Mouse (Mus musculus) gastrocnemius, postnatal 14 days (tissue): Measurements from ENCODE around the gene Hist1h1d. TPM values are rescaled to one million over a fixed set of nuclear protein-coding genes. Genes with fewer than 3 reads are reported as not detected.
"Not testable (repeated sequence)": the region's sequence is repeated elsewhere in the genome, so short reads cannot be mapped to it uniquely, and the experiment has no call there.

Experiments
- DNase-seq: peaks from one replicate; pipeline ENCODE4 v3.0.0; 2021; ENCODE audit warnings: mixed read lengths
- intact Hi-C: fragments of 180-260 bp; cut with DNase I; formaldehyde crosslinking; loops from one replicate; pipeline ENCODE4 v1.15.1; 2025; ENCODE audit warnings: low total_unique reads
- total RNA-seq, 2 experiments: library from RNA; stranded (reverse); gene quantifications; 2 replicates each; pipeline ENCODE4 v1.2.3; 2021

The Hist1h1d gene
- total RNA-seq, 2 experiments from 2014 or later, result 8.2 to 9.3 TPM

- DNase-seq, result peak; percentile 87
- intact Hi-C loops, result no loop called here
Measured at GRCm38 (mm10) chr13:23581408-23582218, 28.6 kb downstream of the Hist1h1d start, which contains the start of gene Hist1h4d. TSS of gene Hist1h4d (plus strand) at chr13:23581598.

GRCm38 (mm10) chr13:23582219-23583056 is 29.4 kb downstream of the Hist1h1d start:
- intact Hi-C loops, result no loop called here
- no peak for DNase-seq

GRCm38 (mm10) chr13:23583387-23584068 is 30.5 kb downstream of the Hist1h1d start:
- DNase-seq, result no peak
- intact Hi-C loops, result no loop called here

GRCm38 (mm10) chr13:23584331-23584730 is 31.3 kb downstream of the Hist1h1d start:
- intact Hi-C loops, result no loop called here
- DNase-seq, result no peak

- peak; percentile 71 for DNase-seq
- intact Hi-C loops, result no loop called here
Measured at GRCm38 (mm10) chr13:23585029-23585441, 32.0 kb downstream of the Hist1h1d start.

- intact Hi-C loops, result not testable (repeated sequence)
- peak; percentile 46 for DNase-seq
Measured at GRCm38 (mm10) chr13:23585442-23586098, 32.5 kb downstream of the Hist1h1d start.

GRCm38 (mm10) chr13:23586099-23586939 is 33.3 kb downstream of the Hist1h1d start:
- intact Hi-C loops, result no loop called here
- no peak for DNase-seq

GRCm38 (mm10) chr13:23586940-23587225 is 33.8 kb downstream of the Hist1h1d start:
- no peak for DNase-seq
- intact Hi-C loops, result no loop called here

- intact Hi-C loops, result loop anchor here (10.0 kb wide), 1 partner anchor 166 kb away; the partner anchor contains the start of gene Abt1
- DNase-seq, result no peak
Measured at GRCm38 (mm10) chr13:23591206-23591605, 38.1 kb downstream of the Hist1h1d start.

GRCm38 (mm10) chr13:23591886-23592285 is 38.8 kb downstream of the Hist1h1d start:
- intact Hi-C loops, result loop anchor here (10.0 kb wide), 1 partner anchor 167 kb away; the partner anchor contains the start of gene Abt1
- not testable (repeated sequence) for DNase-seq

- intact Hi-C loops, result loop anchor here (10.0 kb wide), 1 partner anchor 168 kb away; the partner anchor contains the start of gene Abt1
Measured at GRCm38 (mm10) chr13:23592614-23593013, 39.6 kb downstream of the Hist1h1d start.

GRCm38 (mm10) chr13:23593051-23593770 is 40.1 kb downstream of the Hist1h1d start:
- no peak for DNase-seq
- intact Hi-C loops, result loop anchor here (10.0 kb wide), 1 partner anchor 168 kb away; the partner anchor contains the start of gene Abt1

More at GRCm38 (mm10) chr13:23592614-23593013, 39.6 kb downstream of the Hist1h1d start:
- DNase-seq, result no peak

GRCm38 (mm10) chr13:23595185-23595584 is 42.1 kb downstream of the Hist1h1d start:
- intact Hi-C loops, result loop anchor here (10.0 kb wide), 1 partner anchor 170 kb away; the partner anchor contains the start of gene Abt1
- no peak for DNase-seq

GRCm38 (mm10) chr13:23595622-23596372 is 42.7 kb downstream of the Hist1h1d start:
- intact Hi-C loops, result loop anchor here (10.0 kb wide), 1 partner anchor 171 kb away; the partner anchor contains the start of gene Abt1
- DNase-seq, result no peak

GRCm38 (mm10) chr13:23597957-23598356 is 44.9 kb downstream of the Hist1h1d start:
- intact Hi-C loops, result loop anchor here (10.0 kb wide), 1 partner anchor 173 kb away; the partner anchor contains the start of gene Abt1
- peak; percentile 68 for DNase-seq

- DNase-seq, result no peak
- intact Hi-C loops, result no loop called here
Measured at GRCm38 (mm10) chr13:23603182-23603699, 50.2 kb downstream of the Hist1h1d start.
